Mouse (Mus musculus) hindbrain, postnatal 0 days (tissue): ENCODE results near the gene Pmepa1. TPM values are rescaled to one million over a fixed set of nuclear protein-coding genes. Genes with fewer than 3 reads are reported as not detected.

ENCODE experiments used
- ATAC-seq: fragments of 200-750 bp; cut with Nextera tagmentation; 2 replicates; pipeline ENCODE4 v1.8.0; 2017; ENCODE audit warnings: mild to moderate bottlenecking, moderate TSS enrichment, moderate library complexity
- DNase-seq: peaks from one replicate; pipeline ENCODE4 v3.0.0-alpha.2; 2015; ENCODE audit warnings: low spot score
- H3K27ac ChIP-seq: fragments of 300-500 bp; sonication (generic); 2 replicates; pipeline ENCODE4 v1.5.1; 2014; ENCODE audit warnings: mild to moderate bottlenecking
- H3K27me3 ChIP-seq: fragments of 300-500 bp; sonication (generic); 2 replicates; pipeline ENCODE4 v1.6.1; 2014; ENCODE audit warnings: low read length, mixed read lengths; ENCODE audit not compliant: insufficient read depth
- H3K36me3 ChIP-seq: fragments of 300-500 bp; sonication (generic); 2 replicates; pipeline ENCODE4 v1.6.1; 2014; ENCODE audit warnings: low read length, mixed read lengths; ENCODE audit not compliant: insufficient read depth
- H3K4me1 ChIP-seq: fragments of 300-500 bp; sonication (generic); 2 replicates; pipeline ENCODE4 v1.6.1; 2014; ENCODE audit warnings: antibody characterized with exemption, low read length, mixed read lengths; ENCODE audit not compliant: insufficient read depth
- H3K4me2 ChIP-seq: fragments of 300-500 bp; sonication (generic); 2 replicates; pipeline ENCODE4 v1.6.1; 2014; ENCODE audit warnings: low read depth, mild to moderate bottlenecking, low read length, moderate library complexity, mixed read lengths
- H3K4me3 ChIP-seq: fragments of 300-500 bp; sonication (generic); 2 replicates; pipeline ENCODE4 v1.5.1; 2014; ENCODE audit warnings: low read length
- H3K9ac ChIP-seq: fragments of 300-500 bp; sonication (generic); replicated peaks from 2 replicates; pipeline ENCODE4 v1.6.1; 2014; ENCODE audit warnings: mild to moderate bottlenecking, low read length, moderate library complexity, mixed read lengths
- H3K9me3 ChIP-seq: fragments of 300-500 bp; sonication (generic); 2 replicates; pipeline ENCODE4 v1.6.1; 2016; ENCODE audit warnings: low read length, mixed read lengths
- CTCF ChIP-seq: IDR thresholded peaks from 2 replicates; pipeline ENCODE4 v1.5.1; 2016; ENCODE audit warnings: antibody characterized with exemption, control low read depth, low read depth
- WGBS: fragments of 180-500 bp; shearing (Covaris S2); extraction: QIAGEN DNeasy Blood & Tissue Kit; methylation state at CpG from one replicate; pipeline ENCODE4 v1.1.7; 2014; 5-methylcytosine and 5-hydroxymethylcytosine counted together
- polyA plus RNA-seq: library from polyadenylated mRNA; unstranded; fragments of >200 nt; fragmentation: Nextera tagmentation; extraction: Ambion mirVana; gene quantifications from 2 replicates; pipeline ENCODE4 v1.2.1, GENCODE M21; 2015
- total RNA-seq: library from RNA; depleted of rRNA; stranded (reverse); fragments of >200 nt; gene quantifications from 2 replicates; pipeline ENCODE4 v1.2.3, GENCODE M21; 2014

The Pmepa1 gene
- total and polyA plus RNA-seq, 2 experiments from 2014 or later, result 3.0 to 16.0 TPM

GRCm38 (mm10) chr2:173243616-173244015, 32.7 kb downstream of the Pmepa1 start:
- H3K9ac ChIP-seq, result no peak overlapping the region
- no peaks in the 10 kb centered on the region for H3K36me3 ChIP-seq
- no peaks in the 10 kb centered on the region for H3K27me3 ChIP-seq
- no peaks in the 10 kb centered on the region for H3K9me3 ChIP-seq
- H3K4me2 ChIP-seq, result no peak overlapping the region
- no peak for ATAC-seq
- no peak overlapping the region for H3K4me3 ChIP-seq
- H3K4me1 ChIP-seq, result peaks cover 4% of the 10 kb centered on the region
- DNase-seq, result no peak
- H3K27ac ChIP-seq, result no peak overlapping the region
- no peak for TF ChIP-seq CTCF
- 38% methylated on average over 9 of the region's 9 CpGs for WGBS

DNA sequence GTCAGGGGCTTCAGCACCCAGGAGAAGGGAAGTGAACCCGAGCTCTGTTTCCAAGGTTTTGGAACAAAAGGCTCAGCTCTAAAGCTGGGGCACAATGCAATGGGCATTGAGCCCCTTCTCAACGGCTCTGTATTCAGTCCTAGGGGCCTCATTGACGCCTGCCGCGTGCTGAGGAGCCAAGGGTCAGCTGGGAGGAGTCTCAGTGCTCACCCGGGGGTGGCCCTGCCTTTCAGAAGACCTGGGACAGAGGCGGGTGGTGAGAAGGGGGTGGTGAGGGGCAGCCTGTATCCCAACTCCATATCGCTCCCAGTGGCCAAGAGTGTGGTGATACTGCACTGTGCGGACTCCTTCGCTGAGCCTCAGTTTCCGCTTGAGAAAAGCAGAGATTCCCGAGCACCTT, 33.5 kb downstream of the Pmepa1 start:
- no peak overlapping the region for H3K27ac ChIP-seq
- no peak overlapping the region for H3K4me3 ChIP-seq
- no peak overlapping the region for H3K9ac ChIP-seq
- peak; percentile 44 for TF ChIP-seq CTCF
- no peaks in the 10 kb centered on the region for H3K36me3 ChIP-seq
- peaks cover 10% of the 10 kb centered on the region for H3K4me1 ChIP-seq
- ATAC-seq (peak; percentile 57), DNase-seq (peak; percentile 40)
- no peaks in the 10 kb centered on the region for H3K9me3 ChIP-seq
- 17% methylated on average over 12 of the region's 12 CpGs for WGBS
- no peaks in the 10 kb centered on the region for H3K27me3 ChIP-seq
- H3K4me2 ChIP-seq, result no peak overlapping the region

DNA sequence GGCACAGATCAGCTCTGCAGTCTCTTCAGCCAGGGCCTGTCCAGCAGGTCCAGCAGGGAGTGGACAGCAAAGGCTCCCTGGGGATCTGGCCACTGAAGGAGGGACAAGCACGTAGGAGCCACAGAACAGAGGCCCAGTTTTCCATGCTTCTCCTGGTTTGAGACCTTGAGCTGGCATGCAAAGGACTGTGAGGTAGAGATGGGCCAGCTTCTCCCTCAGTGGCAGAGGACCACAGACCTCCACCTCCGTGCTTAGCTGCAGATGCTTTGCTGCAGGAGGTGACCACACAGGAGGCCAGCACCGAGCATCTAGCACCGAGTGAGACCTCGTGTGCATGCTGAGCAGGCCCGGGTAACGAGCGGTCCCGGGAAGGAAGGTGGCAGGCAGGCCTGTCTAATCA, 35.6 kb downstream of the Pmepa1 start:
- peaks cover 7% of the 10 kb centered on the region for H3K4me1 ChIP-seq
- H3K27ac ChIP-seq, result no peak overlapping the region
- H3K9me3 ChIP-seq, result no peaks in the 10 kb centered on the region
- H3K36me3 ChIP-seq, result no peaks in the 10 kb centered on the region
- DNase-seq (no peak), ATAC-seq (no peak)
- no peak overlapping the region for H3K4me3 ChIP-seq
- 0 out of 2 replicates have a peak overlapping the region, but pooled peaks have one; percentile 3 for H3K9ac ChIP-seq
- no peak for TF ChIP-seq CTCF
- H3K27me3 ChIP-seq, result no peaks in the 10 kb centered on the region
- 34% methylated on average over 9 of the region's 9 CpGs for WGBS
- no peak overlapping the region for H3K4me2 ChIP-seq

DNA sequence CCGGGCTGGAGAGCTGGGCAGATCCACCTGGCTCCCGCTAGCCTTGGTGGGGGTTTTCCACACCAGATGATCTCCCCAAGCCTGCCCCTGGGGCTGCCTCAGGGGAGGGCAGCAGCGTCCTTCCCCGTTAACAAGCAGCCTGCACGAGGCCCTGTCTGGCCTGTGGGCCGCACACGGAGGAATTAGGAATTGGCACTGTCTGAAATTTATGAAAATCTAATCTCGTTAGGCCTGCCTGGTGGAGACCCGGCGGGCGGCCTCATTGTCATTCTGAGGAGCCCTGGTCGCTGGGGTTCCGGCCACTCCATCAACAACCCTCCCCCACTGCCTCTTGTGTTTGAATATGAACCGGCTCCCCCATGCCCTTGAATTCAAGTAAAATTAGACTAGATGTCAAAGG, 37.8 kb downstream of the Pmepa1 start:
- Histone ChIP-seq H3K4me1 (peaks cover 7% of the 10 kb centered on the region), H3K4me3 (no peak overlapping the region), H3K9me3 (no peaks in the 10 kb centered on the region), H3K9ac (peak overlapping the region; percentile 30; the same call in 1 of the 2 replicates), H3K27me3 (no peaks in the 10 kb centered on the region), H3K36me3 (no peaks in the 10 kb centered on the region), H3K27ac (no peak overlapping the region), H3K4me2 (no peak overlapping the region)
- 24% methylated on average over 14 of the region's 14 CpGs for WGBS
- DNase-seq (no peak), ATAC-seq (no peak)
- TF ChIP-seq CTCF, result no peak

DNA sequence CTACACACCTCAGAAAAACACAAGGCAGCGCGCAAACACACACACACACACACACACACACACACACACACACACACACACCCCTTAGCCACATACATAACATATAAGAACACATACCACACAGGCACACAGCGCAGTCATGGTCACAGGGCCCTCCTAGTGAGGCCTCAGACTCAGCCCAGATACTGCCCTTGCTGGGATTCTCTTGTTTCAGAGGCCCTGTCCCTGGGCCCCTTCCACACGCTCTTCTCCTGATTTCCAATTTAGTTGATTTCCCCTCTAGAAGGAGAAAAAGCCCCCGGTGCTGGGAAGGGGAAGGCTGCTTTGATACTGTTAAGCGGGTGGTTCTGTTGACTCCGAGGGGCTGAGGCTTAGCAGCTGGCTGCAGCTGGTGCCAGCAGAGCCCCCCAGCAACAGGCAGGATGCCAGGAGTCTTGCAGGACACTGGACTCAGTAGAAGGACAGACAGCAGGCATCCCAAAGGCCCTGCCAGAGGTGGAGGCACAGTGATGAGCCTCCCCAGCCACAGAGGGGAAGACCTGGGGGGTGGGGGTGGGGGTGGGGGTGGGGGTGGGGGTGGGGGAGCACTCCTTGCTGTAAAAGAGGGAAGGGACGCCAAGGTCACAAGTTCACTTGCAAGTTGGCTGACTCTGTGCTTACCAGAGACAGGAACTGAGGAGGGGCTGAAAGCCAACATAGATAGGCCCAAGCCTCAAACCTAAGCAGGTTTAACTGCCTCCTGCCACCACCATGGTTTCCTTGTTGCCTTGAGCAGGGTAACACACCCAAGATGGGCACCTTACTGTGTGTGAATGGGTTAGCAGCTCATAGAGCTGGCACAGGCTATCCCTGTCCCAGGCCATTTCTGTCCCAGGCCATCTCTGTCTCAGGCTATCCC, 40.6 kb downstream of the Pmepa1 start:
- Histone ChIP-seq H3K4me1 (peaks cover 7% of the 10 kb centered on the region), H3K9ac (no peak overlapping the region), H3K4me2 (no peak overlapping the region), H3K36me3 (no peaks in the 10 kb centered on the region), H3K27me3 (no peaks in the 10 kb centered on the region), H3K27ac (peak overlapping the region; percentile 36; the same call in 1 of the 2 replicates), H3K4me3 (no peak overlapping the region), H3K9me3 (no peaks in the 10 kb centered on the region)
- 44% methylated on average over 8 of the region's 8 CpGs for WGBS
- DNase-seq (peak; percentile 77), ATAC-seq (peak; percentile 31)
- TF ChIP-seq CTCF, result no peak

- peak; percentile 50 for TF ChIP-seq CTCF
- no peak overlapping the region for H3K4me3 ChIP-seq
- WGBS, result 76% methylated on average over 8 of the region's 8 CpGs
- no peaks in the 10 kb centered on the region for H3K27me3 ChIP-seq
- H3K9me3 ChIP-seq, result no peaks in the 10 kb centered on the region
- no peaks in the 10 kb centered on the region for H3K4me1 ChIP-seq
- no peak overlapping the region for H3K9ac ChIP-seq
- ATAC-seq (no peak), DNase-seq (no peak)
- H3K27ac ChIP-seq, result no peak overlapping the region
- H3K36me3 ChIP-seq, result no peaks in the 10 kb centered on the region
- no peak overlapping the region for H3K4me2 ChIP-seq
Measured at GRCm38 (mm10) chr2:173232766-173233099, 43.6 kb downstream of the Pmepa1 start.
